Mouse (Mus musculus) thymus, postnatal 36 days (tissue): ENCODE results near the gene Klhl6.
A peak's percentile ranks its signal among the peaks of the same experiment; 100 is the strongest.
"Not testable (repeated sequence)": the region's sequence is repeated elsewhere in the genome, so short reads cannot be mapped to it uniquely, and the experiment has no call there.

Experiments
- DNase-seq, 2 experiments: peaks; one replicate each; pipeline ENCODE4 v3.0.0; 2022; ENCODE audit warnings: mixed read lengths in 2 of 2

Gene Klhl6

DNA sequence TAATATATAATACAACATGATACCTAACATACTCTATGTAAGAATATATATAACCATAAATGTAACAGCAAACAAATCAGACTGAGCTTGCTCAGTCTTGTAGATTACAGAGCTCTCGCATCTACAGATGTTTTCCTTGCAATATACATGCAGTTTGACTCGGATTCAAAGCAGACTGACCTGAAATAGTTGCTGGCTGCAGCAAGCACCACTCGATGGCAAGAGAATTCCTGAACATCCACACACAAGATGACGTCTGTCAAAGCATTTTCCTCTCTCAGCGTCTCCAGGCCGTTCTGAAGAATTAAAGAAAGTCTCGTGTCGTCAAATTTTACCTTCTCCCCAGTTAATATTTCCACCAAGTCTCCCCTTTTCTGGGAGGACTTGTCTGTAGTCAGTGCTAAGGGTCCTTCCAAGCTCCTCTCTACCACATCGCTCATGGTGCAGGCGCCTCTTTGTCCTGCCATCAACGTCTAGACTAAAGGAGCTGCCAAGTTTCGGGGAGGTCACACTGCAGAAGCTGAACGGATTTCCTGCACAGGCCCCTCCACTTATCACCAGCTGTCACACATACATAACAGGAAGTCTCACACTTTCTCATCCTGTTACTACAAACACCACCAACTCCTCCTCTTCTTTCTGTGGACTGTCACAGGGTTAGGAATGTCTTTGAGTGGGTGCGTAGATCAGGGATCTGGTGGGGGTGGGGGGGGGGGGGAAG is at the start of gene Klhl6:
TSS of gene Klhl6 (minus strand) at position 501 of the 721 bp plus-strand sequence.
- DNase-seq: peak; percentile 70 to 78

DNA sequence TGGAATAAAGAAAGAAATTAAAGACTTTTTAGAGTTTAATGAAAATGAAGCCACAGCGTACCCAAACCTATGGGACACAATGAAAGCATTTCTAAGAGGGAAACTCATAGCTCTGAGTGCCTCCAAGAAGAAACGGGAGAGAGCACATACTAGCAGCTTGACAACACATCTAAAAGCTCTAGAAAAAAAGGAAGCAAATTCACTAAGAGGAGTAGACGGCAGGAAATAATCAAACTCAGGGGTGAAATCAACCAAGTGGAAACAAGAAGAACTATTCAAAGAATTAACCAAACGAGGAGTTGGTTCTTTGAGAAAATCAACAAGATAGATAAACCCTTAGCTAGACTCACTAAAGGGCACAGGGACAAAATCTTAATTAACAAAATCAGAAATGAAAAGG is 44.4 kb upstream of the Klhl6 start:
- not testable (repeated sequence) for DNase-seq

DNA sequence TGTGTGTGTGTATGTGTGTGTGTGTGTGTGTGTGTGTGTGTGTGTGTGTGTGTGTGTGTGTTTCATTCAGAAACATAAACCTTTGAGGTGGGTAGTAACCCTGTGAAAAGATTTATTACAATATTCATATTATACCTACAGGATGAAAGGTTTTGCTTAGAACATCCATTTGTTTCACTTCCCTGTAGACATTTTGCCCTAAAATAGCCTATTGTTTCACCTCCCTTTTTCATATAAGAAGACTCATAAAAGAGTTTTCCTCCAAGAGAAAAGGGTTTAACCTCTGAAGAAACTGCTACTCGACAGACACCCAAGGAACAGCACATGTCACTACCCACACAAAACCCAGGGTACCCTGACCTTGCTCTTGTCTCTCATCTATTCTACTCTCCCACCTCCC is 40.0 kb upstream of the Klhl6 start:
- no peak for DNase-seq

DNA sequence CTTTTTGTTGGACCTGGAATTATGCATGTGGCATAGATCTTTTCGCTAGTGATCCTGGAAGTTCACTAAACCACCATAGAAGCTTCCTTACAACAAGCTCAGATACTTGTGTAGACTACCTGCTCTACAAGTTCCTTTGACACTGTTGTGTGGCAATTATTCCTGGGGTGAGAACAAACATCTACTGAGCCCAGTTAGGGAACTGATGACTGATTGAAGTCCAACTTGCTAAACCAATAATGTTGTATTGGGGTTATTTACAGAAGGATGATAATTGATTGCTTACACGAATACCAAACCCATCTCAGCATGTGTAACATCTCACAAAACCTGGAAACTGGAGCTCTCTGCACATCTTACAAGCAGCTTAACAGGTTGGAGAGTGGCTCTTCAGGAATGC is 39.0 kb upstream of the Klhl6 start:
- DNase-seq: no peak

DNA sequence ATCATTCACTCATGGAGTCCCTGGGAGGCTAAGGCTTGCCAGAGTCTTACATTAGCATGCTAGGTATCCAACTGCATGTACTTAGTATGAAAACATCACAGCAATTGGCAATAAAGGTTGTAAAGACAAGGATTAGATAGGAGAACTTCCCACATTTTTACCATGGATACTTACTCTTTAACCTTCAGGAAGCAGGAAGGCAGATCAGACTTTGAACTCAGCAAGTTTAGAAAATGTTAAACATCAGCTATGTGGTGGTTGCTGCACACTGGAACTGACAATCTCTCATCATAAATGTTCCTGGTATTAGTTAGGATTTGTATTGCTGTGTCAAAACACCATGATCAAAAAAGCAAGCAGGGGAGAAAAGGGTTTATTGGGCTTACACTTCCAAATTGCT is 29.8 kb upstream of the Klhl6 start:
- no peak for DNase-seq

DNA sequence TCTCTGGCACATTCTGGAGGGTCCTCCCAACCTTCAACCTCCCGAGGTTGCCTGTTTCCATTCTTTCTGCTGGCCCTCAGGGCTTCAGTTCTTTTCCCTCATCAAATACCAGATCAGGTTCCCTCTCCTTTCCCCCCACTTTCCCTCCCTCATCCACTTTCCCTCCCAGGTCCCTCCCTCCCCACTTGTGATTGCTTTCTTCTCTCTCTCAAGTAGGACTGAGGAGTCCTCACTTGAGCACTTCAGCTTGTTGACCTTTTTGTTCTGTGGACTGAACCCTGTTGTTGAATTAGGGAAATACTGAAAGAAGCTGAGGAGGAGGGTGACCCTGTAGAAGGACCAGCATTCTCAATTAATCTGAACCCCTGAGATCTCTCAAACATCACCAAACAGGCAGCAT is 23.2 kb upstream of the Klhl6 start:
- DNase-seq: no peak

DNA sequence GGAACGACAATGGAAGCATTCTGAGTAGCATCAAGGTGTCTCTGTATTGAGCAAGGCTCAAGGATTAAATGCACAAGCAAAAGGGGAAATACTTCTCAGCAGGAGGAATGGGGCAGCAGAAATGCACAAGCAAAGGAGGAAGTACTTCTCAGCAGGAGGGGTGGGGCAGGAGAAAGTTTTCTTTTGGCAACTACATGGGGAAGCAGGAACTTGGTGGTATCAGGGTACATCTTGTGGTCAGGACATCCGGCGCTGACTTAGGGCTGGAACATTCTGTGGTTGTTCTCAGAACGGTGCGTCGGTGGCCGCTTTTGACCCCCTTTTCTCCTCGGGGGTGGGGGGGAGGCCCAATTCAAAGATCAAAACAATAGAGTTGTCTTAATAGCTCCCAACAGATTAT is 17.4 kb upstream of the Klhl6 start:
- not testable (repeated sequence) for DNase-seq

DNA sequence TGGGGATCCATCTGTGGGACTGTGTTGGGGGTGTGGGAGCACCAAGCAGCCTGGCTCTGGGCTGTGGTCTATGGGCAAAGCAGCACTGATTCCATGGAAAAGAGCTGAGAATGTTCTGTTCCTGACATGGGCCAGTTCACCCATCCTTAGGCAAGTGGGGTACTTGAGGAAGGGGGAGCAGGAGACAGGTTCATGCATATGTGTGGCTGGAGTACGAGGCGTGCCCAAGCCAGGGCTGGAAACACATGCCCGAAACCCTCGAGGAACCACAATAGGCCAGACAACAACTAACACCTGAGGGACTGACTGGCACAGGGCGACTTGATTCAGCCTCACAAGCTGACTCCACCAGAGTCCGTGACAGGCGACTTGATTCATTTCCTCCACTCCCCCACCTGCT is 14.8 kb upstream of the Klhl6 start:
- no peak for DNase-seq

DNA sequence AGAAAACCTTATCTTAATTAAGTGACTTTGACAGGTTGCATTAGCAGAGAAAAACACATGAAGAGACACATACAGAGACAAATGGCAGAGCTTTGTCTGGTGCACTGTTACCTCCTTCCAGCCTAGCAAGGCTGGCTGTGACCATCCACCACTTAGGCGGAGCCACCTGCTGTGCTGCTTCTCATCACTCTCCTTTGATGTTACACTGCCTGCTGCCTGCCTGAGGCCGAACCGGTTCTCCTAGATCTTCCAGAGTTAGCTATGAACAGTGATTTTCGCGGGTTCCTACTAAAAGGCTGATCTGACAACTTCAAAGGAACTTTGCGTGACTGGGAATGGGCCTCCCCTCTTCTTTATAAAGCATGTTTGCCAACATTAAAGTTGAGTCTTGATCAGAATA is 14.1 kb upstream of the Klhl6 start:
- not testable (repeated sequence) for DNase-seq

DNA sequence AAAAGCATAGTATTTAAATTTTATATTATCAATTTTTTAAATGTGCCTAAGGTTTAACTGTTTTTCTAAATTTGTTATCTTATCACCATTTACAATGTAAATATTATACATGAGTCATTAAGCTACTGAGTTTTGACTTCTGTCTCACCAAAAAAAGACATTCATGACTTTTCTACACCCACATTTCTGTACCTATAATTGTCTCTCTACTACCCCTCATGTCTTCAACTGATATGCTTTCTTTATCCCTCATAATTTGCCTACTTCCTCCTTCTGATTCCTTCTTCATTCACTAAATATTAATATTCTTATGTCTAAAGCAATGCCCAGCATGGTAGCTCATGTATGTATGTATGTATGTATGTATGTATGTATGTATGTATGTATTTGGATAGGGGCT is 13.0 kb upstream of the Klhl6 start:
- no peak for DNase-seq

DNA sequence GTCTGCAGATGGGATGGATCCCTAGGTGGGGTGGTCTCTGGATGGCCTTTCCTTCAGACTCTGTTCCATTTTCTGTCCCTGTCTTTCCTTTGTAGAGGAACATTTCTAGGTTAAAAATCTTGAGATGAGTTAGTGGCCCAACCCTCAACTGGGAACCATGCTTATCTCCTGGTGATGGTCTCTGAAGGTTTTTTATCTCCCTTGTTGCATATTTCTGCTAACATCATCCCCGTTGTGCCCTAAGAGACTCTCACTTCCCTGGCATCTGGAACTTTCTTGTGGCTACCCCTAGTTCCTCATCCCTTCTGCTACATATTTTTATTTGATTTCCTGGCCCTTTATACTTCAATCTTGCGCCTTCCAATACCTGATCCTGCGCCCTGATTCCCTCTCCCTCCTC is 10.4 kb upstream of the Klhl6 start:
- DNase-seq: no peak

DNA sequence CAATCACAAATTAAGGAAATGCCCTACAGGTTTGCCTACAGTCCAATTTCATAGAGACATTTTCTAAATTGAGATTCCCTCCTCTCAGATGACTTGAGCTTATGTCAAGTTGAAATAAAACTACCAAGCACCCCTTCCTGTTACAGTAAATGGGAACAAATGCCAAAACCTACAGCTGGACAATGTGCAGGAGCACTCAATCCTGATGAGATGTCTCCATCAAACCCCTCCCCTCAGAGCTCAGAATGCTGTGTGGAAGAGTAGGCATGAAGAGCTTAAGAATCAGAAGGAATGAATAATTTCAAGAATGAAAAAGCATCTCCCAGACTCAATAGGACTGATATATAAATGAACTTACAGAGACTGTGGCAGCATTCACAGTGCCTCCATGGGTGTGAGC is 7.7 kb upstream of the Klhl6 start:
- no peak for DNase-seq

DNA sequence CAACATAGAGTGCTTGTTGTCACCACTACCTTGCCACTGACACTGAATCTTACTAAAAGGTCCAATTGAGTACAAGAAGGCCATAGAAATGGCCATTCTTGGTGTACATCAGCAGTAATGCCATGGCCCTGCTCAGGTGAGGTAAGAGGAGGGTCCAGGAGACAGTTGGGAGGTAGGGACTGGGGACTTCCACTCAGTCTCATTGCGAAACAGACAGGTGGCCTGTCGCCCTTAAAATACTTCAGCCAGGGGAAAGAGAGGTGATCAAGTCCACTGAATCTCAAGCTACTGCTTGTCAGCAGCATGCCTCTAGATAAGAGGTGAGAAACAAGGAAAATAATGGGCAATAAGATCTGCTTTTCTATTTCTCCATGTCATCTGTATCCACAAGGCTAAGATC is 4.8 kb upstream of the Klhl6 start:
- no peak for DNase-seq

DNA sequence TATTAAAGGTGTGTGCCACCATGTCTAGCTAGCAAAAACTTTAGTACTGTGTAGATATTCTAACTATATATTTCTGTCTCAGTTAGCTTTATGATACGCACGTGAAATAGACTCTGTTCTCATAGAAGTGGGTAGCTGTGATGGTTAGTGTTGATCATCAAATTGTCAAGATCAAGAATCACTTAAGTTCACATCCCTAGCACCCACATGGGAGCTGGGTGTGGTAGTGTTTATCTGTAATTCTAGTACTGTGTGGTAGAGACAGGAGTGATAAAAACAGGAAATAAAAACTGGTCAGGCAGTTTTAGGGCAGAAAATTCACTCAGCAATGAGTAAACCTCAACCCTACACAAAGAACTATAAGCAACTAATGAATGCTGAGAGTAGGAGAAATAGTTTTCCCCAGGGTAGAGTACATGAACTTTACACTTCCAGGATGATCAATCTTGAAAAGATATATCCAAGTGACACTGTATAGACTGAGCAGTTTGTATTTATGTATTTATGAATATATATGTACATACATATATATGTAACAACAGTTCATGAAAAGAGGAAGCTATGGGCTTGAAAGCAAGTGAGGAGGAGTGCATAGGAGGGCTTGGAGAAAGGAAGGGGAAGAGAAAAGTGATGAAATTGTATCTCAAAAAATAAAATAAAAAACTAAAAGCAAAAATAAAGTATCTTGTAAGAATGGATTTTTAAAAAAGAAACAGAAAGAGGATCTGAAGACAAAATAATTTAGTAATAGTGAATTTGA is 2.2 kb upstream of the Klhl6 start:
- DNase-seq: no peak

DNA sequence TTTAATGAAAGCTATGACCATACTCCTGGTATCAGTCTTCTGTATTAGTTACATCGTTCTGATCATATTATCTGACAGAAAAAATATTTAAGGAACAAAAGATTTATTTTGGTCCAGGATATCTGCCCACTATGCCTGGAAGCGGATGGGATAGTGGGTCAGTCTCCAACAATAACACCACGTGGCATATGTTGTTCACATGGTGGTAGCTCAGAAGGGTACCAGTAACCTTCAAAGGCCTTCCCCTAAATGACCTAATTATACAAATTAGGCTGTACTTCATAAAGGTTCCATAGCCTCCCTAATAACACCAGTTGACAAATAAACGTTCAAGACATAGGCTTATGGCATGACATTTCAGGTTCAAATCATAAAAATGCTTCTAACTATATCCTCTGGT is 722 bp upstream of the Klhl6 start:
- no peak for DNase-seq

DNA sequence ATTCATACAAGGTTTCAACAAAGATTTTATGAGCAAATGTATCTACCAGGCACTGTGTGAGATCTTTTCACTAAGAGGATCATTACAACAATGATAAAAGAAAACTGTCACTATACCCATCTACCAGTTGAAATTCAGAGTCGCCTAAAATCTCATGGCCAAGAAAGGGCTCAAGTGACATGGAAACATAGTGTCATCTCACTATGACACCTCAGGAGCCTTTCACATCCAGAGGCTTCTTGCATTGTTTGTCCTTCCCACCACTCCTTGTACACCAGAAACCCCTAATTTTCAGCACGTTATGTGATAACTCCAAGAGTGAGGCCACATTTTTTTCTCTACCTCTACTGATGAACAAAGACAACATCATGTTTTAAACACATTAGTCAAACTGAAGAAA is 1.2 kb downstream of the Klhl6 start:
- DNase-seq: no peak

DNA sequence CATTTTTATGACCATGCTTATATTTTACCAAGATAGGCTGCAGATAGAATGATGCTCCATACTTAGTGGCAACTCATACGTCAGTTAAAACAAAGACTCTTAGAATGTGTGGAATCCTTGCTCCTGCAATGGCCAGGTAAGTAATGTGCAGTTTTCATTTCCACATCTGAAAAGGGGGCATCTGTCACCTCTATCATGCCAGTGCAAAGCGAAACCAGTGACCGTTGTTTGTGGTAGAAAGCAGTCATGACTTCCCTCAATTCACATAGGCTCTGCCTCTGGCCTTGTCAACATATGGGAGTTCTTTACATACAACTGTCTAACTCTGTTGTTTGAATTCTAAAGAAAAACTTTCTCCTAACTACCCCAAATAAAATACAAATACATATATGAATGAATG is 1.8 kb downstream of the Klhl6 start:
- no peak for DNase-seq

DNA sequence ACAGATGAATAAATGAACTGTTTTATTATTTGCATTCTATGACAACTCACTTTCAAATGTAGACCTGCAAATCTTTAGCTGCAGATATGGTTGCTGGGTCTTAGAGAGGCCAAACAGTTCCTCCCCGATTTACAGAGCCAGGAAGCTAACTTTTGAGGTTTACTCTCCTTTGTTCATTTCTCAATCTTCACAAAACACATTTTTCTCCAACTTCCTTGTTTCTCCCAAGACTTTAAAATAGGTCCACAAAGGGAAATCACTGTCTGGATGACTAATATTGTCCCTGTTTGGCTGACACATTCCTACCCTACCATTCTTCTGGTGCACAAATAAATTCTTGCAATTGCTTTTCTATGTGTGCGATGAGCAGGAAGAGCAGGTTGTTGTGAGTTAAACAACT is 3.1 kb downstream of the Klhl6 start:
- DNase-seq: no peak

DNA sequence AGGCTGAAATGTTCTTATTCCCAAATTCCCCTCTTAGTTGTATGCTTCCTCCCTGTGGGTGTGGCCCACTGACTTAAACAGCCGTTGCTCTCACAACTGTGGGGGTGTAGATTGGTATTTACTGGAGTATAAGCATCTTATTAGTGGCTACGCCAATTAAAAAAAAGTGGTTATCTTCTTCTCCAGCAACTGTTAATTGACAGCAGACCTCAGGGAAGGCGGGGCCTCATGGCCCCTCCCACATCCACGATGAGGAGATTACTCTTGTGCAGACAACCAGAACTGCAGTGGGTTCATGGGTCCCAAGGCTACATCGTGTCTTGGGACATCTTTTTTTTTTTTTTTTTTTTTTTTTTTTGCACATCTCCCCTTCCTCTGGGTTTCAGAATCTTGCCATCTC is 5.6 kb downstream of the Klhl6 start:
- DNase-seq: peak; percentile 10 to 40

DNA sequence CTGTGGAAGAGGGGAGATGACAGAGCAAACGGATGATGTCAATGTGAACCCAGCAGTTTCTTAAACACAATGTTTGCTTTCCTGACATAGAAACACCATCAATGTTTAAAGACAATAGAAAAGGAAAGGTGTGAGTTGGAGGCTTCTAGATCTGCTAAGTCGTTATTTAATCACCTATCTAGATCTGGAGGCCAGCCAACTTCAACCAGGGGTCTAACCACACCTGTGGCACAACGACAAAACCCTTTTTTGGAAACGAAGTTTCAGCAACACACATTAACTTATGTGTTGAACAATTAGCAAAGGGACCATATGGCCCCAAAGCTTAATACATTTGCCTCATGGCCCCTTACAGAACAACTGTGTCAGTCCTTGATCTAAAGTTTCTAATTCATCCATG is 6.0 kb downstream of the Klhl6 start:
- no peak for DNase-seq

DNA sequence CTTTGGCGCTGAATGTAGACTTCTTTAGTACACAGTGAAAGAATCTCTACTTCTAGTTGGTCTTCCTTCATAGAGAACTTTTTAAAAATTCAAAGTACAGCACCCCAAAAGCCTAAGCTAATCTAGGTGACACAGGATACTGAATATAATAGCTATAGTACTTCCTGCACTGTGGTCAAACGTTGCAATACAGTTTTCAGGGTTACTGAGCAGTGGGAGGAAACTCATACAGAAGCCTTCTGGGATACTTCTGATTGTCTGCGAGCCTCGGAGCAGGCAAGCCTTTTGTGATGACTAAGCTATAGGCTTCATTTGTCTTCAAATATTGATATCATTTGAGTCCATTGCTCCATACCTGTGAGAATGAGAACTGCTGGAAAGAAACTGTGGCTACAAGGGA is 7.4 kb downstream of the Klhl6 start:
- DNase-seq: no peak

DNA sequence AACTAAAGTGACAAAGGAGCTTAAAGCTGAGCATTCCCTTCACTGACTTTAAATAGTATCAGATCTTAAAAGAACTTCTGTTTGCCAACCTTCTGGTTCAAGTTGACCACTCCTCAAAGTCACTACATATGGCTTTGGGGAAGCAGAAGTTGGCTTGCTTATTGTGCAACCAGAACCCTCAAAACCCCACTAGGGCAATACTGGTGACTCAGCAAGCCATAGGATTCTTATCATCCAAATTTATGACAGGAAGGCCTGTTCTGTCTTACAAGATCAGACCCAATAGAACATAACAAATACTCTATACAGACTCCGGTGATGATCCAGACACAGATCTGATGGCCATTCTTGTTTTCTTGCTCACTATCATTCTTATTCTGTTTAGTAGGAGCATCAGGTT is 9.4 kb downstream of the Klhl6 start:
- DNase-seq: no peak

DNA sequence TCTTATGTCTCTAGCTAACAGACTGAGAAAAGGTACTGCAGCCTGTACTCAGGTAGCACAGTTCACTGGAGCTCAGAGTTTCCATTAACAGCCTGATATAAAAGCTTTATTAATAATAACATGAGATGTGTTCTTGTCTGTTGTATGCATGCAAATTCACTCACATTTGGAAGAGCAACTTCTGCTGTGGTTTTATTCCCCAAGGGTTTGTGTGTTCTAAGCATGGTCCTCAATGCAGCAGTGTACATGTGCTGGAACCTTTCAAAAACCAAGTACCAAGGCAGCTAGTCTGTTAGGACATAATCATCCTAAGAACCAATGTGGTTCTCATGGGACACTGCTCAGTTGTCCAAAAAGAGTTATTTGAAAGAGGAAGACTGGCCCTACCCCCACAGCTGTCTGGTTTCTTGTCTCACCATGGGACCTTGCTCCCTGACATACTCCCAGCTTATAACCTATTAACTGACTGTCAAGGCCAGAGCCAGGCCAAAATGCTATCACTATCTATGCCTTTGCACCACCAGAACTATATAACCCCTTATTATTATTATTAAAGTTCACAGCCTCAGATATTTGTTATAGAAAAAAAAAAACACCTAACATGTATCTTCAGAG is 10.0 kb downstream of the Klhl6 start:
- DNase-seq: no peak

DNA sequence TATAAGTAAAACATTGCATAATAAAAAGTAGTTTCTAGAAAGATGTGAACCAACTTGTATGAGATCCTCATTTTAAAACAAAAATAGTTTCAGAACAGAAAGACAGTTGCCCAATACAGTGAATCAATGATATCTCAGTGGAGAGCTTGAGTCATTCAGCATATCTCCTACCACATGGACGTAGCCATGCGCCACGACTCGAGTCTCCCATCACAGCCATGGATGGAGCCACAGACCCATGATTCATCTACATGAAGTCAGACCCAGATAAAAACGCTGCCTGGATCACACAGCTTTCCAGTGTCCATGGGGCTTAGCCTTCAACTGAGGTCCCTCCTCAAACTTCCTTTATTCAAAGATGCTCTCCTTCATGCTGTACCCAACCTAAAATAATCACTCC is 13.3 kb downstream of the Klhl6 start:
- no peak for DNase-seq
